Mouse (Mus musculus): ENCODE results near the gene Aldh3b2.
A peak's percentile ranks its signal among the peaks of the same experiment; 100 is the strongest.

Aldh3b2 gene

GRCm38 (mm10) chr19:3990804-3991203 lies 18.7 kb downstream of the Aldh3b2 start:
- no peak for DNase-seq

DNA sequence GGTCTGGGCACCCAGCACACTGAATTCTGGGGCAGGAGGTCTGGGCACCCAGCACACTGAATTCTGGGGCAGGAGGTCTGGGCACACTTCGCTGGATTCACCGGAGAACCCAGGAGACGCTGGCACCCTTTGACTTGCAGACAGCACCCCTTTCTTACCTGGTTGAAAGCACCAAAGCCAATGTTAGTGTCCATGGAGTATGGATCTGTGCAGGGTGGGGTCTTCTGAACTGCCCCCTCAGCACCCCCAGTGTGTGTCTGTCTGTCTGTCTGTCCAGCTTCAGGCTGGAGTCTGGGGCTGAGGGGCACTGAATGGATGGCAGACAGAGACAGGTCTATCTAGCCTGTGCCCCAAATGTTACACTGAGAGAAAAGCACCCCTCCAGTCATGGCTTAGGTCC lies 19.4 kb downstream of the Aldh3b2 start:
- no peak for DNase-seq

DNA sequence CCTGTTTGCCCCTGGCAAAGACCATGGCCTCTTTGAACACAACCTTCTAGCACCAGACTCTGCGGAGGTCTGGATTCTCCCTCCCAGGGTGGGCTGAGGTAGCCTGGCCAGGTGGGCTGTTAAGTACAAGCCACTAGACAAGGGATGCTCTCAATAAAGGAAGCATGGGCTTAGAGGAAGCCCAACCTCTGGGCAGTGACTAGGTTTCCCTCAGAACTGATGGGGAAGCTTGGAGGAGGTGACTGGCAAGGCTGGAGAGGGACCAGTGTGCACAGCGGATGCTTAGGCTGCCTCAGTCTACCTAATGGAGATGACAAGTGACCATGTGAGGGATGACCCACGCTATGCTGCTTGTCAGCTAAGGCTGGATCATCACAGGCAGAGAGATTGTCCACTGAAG lies 19.8 kb downstream of the Aldh3b2 start:
- DNase-seq: no peak

DNA sequence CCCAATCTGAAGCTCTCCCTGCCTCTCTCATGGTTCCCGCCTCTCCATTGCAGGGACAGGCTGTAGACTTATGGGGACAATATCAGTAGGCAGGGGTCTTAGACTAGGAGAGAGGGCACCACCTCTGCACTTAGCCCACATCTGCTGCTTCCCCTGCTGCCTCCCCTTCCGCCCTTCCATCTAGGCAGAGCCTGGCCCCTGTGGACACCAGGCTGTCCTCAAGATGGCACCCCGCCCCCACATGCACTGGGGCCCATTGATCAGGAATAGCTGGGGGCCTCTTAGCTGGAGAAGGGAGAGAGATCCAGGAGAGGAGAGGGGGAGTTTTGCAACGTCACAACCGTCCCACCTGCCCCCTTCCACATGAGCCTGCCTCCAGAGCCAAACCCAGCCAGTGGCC lies 20.3 kb downstream of the Aldh3b2 start, which contains the start of gene Tbx10:
Gene Tbx10 (plus strand): TSS at position 337 of the 400 bp plus-strand sequence.
- no peak for DNase-seq

DNA sequence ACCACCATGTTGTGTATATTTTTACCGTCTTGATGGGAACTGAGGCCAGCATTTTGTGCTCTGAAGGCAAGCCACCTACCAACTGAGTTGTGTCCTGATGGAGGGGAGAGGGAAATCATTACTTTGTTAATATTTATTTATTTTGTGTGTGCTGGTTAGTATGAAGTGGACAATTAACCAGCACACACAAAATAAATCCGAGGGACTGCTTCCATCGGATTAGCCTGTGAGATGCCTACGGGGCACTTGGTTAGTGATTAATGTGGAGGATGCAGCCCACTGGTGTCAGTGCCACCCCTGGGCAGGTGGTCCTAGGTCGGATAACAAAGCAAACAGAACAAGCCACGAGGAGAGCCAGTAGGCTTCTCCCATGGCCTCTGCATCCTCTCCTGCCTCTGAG lies 22.8 kb downstream of the Aldh3b2 start:
- no peak for DNase-seq

- DNase-seq: peak; percentile 45
Measured at GRCm38 (mm10) chr19:3995505-3995904, 23.4 kb downstream of the Aldh3b2 start.

GRCm38 (mm10) chr19:3996106-3996505 lies 24.0 kb downstream of the Aldh3b2 start:
- no peak for DNase-seq

DNA sequence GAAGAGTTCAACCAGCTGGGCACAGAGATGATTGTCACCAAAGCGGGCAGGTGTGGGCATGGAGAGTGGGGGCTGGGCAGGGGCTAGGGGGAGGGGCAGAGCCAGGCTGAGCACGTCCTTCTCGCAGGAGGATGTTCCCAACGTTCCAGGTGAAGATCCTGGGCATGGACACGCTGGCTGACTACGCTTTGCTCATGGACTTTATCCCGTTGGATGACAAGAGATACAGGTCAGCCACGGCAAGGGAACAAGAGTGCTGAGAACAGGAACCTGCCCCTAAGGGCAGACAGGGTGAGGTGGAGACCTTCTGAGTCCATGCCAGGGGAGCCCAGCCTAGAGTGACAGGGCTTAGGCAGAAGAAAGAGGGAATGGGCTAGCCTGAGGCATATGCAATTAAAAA lies 24.6 kb downstream of the Aldh3b2 start:
- DNase-seq: no peak

DNA sequence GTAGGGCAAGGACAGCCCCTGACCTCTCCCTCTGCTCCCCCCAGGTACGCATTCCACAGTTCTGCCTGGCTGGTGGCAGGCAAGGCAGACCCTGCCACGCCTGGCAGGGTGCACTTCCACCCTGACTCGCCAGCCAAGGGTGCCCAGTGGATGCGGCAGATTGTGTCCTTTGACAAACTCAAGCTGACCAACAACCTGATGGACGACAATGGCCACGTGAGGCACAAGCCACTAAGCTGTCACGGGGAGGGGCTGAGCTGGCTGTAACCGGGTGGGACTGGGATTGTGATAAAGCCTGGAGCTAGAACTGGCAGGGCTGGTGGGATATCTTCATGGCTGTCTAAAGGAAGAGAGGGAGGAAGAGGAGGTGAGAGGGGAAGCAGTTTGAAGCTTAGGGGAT lies 25.1 kb downstream of the Aldh3b2 start:
- no peak for DNase-seq

GRCm38 (mm10) chr19:3998335-3998734 lies 26.2 kb downstream of the Aldh3b2 start:
- DNase-seq: no peak

- no peak for DNase-seq
Measured at GRCm38 (mm10) chr19:3999121-3999730, 27.1 kb downstream of the Aldh3b2 start.

DNA sequence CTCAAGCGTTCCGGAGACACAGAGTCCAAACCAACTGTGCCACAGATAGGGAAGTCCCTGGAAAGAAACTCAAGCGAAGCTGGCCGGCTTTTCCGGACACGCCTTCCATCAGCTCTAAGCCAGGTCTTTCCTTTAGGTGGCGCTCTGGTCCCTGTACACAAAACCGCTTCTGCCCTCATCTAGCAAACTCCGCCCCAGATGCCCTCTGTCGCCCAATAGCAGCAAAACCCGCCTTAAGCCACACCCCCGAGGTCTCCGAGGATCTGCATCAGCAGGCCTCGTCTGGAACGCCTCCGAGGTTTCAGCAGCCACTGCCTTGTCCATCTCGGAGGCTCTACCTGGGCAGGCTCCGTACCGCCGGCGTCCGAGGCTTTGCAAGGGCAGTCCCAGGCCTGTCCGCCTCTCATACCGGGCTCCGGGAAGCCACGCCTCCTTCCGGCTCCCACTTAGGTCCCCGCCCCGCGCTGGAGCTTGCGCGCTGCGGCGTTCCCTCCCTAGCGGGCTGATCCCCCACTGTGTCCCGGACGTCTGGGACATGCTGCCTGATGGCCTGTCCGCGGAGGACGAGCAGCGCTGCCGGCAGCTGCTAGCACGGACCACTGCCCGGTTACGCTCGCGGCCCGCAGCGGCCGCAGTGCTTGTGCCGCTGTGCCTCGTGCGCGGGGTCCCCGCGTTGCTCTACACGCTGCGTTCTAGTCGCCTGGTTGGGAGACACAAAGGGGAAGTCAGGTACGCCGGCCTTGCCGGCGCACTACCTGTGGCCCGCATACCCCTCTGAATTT lies 28.2 kb downstream of the Aldh3b2 start, which contains the start of the genes Nudt8 and Gm49405:
Gene Nudt8 (plus strand): TSS at position 462 of the 782 bp plus-strand sequence.
Gene Gm49405 (plus strand): TSS at position 508 of the 782 bp plus-strand sequence.
- DNase-seq: peak; percentile 99

GRCm38 (mm10) chr19:4000949-4001525 lies 28.9 kb downstream of the Aldh3b2 start:
- no peak for DNase-seq

DNA sequence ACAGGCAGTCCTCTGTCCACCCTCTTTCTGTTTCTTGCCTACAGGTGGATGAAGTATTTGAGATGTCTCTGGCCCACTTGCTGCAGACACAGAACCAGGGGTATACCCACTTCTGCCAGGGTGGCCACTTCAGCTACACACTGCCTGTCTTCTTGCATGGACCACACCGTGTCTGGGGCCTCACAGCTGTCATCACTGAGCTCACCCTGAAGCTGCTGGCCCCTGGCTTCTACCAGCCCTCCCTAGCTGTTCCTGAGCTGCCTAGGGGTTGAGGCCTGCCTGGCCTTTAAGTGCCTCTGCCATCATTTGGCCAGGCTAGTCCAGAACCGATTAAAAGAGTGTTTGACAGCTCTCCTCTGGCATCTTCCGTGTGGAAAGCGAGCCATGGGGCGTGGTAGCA lies 29.6 kb downstream of the Aldh3b2 start:
- no peak for DNase-seq

DNA sequence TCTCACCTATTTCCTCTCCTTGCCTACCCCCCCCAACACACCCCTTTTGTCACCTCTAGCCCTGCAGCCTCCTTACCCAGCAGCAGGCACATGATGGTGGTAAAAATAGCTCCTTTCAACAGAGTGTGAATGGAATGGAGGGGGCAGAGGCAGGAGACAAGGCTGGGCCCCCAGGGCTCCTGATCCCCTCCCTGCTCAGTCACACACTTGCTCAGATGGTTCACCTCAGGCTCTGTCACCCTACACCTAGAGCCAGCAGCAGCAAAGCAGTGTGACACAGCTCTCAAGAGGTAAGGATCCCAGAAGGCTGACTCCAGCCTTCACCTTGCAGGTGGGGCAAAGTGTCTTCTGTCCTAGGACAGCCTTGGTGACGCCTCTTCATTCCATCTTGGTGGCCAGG lies 31.0 kb downstream of the Aldh3b2 start, which contains the start of gene Doc2g:
Gene Doc2g (plus strand): TSS at position 202 of the 400 bp plus-strand sequence.
- no peak for DNase-seq

- no peak for DNase-seq
Measured at GRCm38 (mm10) chr19:4003641-4004040, 31.5 kb downstream of the Aldh3b2 start.

- DNase-seq: no peak
Measured at GRCm38 (mm10) chr19:4004331-4004730, 32.2 kb downstream of the Aldh3b2 start.

DNA sequence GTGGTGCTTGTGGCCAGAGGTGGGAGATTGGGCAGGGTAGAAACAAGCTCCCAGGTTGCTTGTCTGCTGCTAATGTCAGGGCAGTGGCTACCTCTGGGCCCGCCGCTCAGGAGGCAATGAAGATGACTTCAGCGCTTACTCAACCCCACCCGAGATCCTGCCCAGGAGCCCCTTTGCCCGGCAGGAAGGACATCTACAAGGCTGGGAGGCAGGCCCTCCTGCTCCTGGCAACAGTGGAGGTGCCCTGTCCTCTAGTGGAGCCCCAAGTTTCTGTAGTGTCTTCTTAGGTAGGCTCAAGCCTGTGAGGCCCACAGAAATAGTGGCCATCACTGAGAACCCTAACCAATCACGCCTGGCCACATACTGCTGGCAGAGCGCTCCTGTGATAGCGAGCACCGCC lies 33.0 kb downstream of the Aldh3b2 start:
- no peak for DNase-seq

GRCm38 (mm10) chr19:4005971-4006370 lies 33.8 kb downstream of the Aldh3b2 start:
- no peak for DNase-seq

- no peak for DNase-seq
Measured at GRCm38 (mm10) chr19:4011086-4011485, 39.0 kb downstream of the Aldh3b2 start.

DNA sequence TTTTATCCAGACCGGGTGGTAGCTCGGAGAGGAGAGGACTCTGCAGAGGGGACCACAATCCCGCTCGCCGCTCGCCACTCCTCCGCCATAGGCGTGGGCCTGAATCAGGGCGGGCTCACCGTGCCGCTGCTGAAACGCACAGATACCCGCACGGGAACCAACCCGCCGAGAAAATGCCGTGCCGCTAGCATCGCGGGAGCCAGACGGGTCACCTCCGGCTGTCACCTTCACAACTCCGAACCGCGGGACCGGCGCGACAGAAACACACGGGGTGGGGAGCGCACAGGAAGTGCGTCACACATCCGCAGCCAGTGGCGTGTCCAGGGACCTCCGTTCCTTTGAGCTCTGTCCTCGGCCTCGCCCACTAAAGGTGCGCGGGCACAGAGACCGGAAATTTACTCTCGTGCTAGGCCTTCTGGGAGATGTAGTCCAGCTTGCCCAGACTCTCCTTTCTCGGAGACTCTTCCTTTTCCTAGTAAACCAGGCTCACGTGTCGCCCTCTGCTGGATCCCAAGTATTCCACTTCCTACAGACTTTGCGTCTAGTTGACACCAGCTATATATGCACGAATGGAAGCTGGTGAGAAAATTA lies 40.4 kb downstream of the Aldh3b2 start, which contains the start of gene Ndufv1:
Gene Ndufv1 (minus strand): TSS at position 375 of the 591 bp plus-strand sequence.
- peak; percentile 99 for DNase-seq

GRCm38 (mm10) chr19:4013066-4013465 lies 40.9 kb downstream of the Aldh3b2 start:
- no peak for DNase-seq

- no peak for DNase-seq
Measured at GRCm38 (mm10) chr19:4014802-4015201, 42.7 kb downstream of the Aldh3b2 start.

Data from lung, postnatal 36 days (tissue).